ENCODE assay signal across 1 mouse cellular context in the genomic region with DNA sequence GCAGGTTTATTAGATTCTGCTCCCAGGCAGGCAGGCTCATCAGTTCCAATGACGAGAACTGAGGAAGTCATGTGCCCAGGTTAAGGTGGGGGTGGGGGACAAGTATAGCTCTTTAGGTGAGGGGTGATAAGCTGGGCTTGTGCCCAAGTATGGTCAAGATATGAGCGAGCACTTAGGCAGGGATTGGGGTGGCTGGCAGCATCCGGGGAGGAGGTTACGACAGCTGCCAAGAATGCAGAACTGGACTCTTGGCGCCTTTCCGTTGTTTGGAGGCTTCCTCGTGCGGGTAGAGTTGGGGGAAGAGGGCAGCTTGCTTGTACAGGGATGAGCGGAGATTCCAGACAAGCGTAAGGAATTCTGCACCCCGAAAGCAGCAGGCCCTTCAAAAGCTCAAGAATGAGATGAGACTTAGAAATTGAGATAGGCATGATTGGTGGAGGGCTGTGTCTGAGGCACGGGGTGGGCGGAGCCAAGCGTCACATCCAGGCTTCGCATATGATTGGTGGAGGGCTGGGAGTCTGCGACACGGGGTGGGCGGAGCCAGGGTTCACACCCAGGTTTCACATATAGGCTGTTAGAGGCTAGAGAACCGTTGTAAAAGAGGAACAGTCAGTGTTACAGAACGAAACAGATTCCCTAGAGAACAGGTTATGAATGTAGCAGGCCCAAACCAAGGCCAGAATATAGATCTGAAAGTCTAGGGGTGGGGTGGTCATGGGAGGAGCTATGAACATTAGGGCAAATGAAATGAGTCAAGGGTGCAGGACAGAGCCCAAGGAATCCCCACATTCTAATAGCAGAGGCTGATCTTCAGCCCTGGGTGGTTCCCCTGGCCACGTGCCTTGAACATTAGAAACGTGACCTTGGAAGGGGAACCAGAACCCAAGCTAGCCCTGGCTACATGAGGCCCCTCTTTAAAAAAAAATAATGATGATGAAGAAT.
A peak's percentile ranks its signal among the peaks of the same experiment; 100 is the strongest.
TF ChIP-seq lines count a peak whose summit lies in the region.

No protein-coding gene starts in this region.

TF ChIP-seq in MEL, 35 proteins besides CTCF, POLR2A, EP300 and RAD21 (continued from another document):
- TF ChIP-seq NELFE (IDR thresholded peaks at IDR 0.05; ENCODE audit: low read depth, low read length) (peak; percentile 77), ZC3H11A (IDR thresholded peaks at IDR 0.05; ENCODE audit: low read depth, low read length) (no peak), MAX (IDR thresholded peaks at IDR 0.05; ENCODE audit: low read length) (peak; percentile 97), MAZ (IDR thresholded peaks at IDR 0.05; ENCODE audit: low read depth, low read length) (no peak), NRF1 (IDR thresholded peaks at IDR 0.05; ENCODE audit: insufficient read depth, low read depth, low read length, poor library complexity, severe bottlenecking) (no peak), MXI1 (IDR thresholded peaks at IDR 0.05; ENCODE audit: low read depth, low read length) (peak; percentile 93), TBP (IDR thresholded peaks at IDR 0.05; ENCODE audit: low read depth, low read length) (peak; percentile 93), GATA1 (IDR thresholded peaks at IDR 0.05; ENCODE audit: low read depth, low read length) (peak; percentile 66), ZMIZ1 (IDR thresholded peaks at IDR 0.05; ENCODE audit: low read depth, low read length) (no peak; the same call in 1 of the 2 replicates), E2F4 (IDR thresholded peaks at IDR 0.05; ENCODE audit: borderline replicate concordance, low read depth, low read length) (no peak), ETS1 (IDR thresholded peaks at IDR 0.05; ENCODE audit: low read depth, low read length) (peak; percentile 80), TCF12 (IDR thresholded peaks at IDR 0.05; ENCODE audit: low read depth, low read length) (peak; percentile 49), CHD2 (IDR thresholded peaks at IDR 0.05; ENCODE audit: low read length) (no peak)
